Mouse (Mus musculus) stomach, embryonic 14.5 days (tissue): ENCODE data around the gene Pak6. TPM values are rescaled to one million over a fixed set of nuclear protein-coding genes. Genes with fewer than 3 reads are reported as not detected.

Source experiments
- ATAC-seq: fragments of 200-750 bp; cut with Nextera tagmentation; 2 replicates; pipeline ENCODE4 v1.8.0; 2017; ENCODE audit warnings: low read depth, moderate TSS enrichment; ENCODE audit not compliant: insufficient number of reproducible peaks, insufficient read depth, low FRiP score
- H3K27ac ChIP-seq: fragments of 300-500 bp; sonication (generic); 2 replicates; pipeline ENCODE4 v1.5.1; 2014; ENCODE audit warnings: mild to moderate bottlenecking, low read length, moderate library complexity, mixed read lengths
- H3K27me3 ChIP-seq: fragments of 300-500 bp; sonication (generic); 2 replicates; pipeline ENCODE4 v1.6.1; 2014; ENCODE audit warnings: low read length, control low read depth, mixed read lengths; ENCODE audit not compliant: control insufficient read depth, insufficient read depth
- H3K36me3 ChIP-seq: fragments of 300-500 bp; sonication (generic); 2 replicates; pipeline ENCODE4 v1.6.1; 2014; ENCODE audit warnings: mild to moderate bottlenecking, control low read depth, low read length, moderate library complexity, mixed read lengths; ENCODE audit not compliant: control insufficient read depth, insufficient read depth
- H3K4me1 ChIP-seq: fragments of 300-500 bp; sonication (generic); 2 replicates; pipeline ENCODE4 v1.6.1; 2014; ENCODE audit warnings: low read length, control low read depth, mixed read lengths; ENCODE audit not compliant: control insufficient read depth, insufficient read depth
- H3K4me2 ChIP-seq: fragments of 300-500 bp; sonication (generic); replicated peaks from 2 replicates; pipeline ENCODE4 v1.6.1; 2014; ENCODE audit warnings: low read depth, low read length, control low read depth
- H3K4me3 ChIP-seq: fragments of 300-500 bp; sonication (generic); 2 replicates; pipeline ENCODE4 v1.5.1; 2014; ENCODE audit warnings: low read depth, low read length, control low read depth
- H3K9ac ChIP-seq: fragments of 300-500 bp; sonication (generic); replicated peaks from 2 replicates; pipeline ENCODE4 v1.6.1; 2014; ENCODE audit warnings: low read depth, mild to moderate bottlenecking, control low read depth, low read length, moderate library complexity, mixed read lengths
- H3K9me3 ChIP-seq: fragments of 300-500 bp; sonication (generic); 2 replicates; pipeline ENCODE4 v1.6.1; 2016; ENCODE audit warnings: low read depth, low read length, control low read depth; ENCODE audit not compliant: control insufficient read depth
- whole genome bisulfite sequencing: fragments of 180-500 bp; shearing (Covaris S2); extraction: QIAGEN DNeasy Blood & Tissue Kit; methylation state at CpG from one replicate; pipeline ENCODE4 v1.1.7; 2014; 5-methylcytosine and 5-hydroxymethylcytosine counted together
- polyA plus RNA-seq: library from polyadenylated mRNA; unstranded; fragments of >200 nt; fragmentation: Nextera tagmentation; extraction: Ambion mirVana; gene quantifications from 2 replicates; pipeline ENCODE4 v1.2.1, GENCODE M21; 2014

Pak6 gene
- polyA plus RNA-seq, 1 experiment from 2014 or later, result 3.3 TPM

- Histone ChIP-seq H3K4me2 (no peak overlapping the region), H3K9ac (no peak overlapping the region), H3K27me3 (0 out of 2 replicates have a peak, but pooled peaks cover 3% of the 10 kb centered on the region), H3K4me1 (no peaks in the 10 kb centered on the region), H3K9me3 (no peaks in the 10 kb centered on the region), H3K4me3 (no peak overlapping the region), H3K36me3 (no peaks in the 10 kb centered on the region), H3K27ac (no peak overlapping the region)
- no peak for ATAC-seq
- WGBS, result 46% methylated on average over 2 of the region's 2 CpGs
Observed at GRCm38 (mm10) chr2:118669785-118670184, 6.7 kb downstream of the Pak6 start.

- Histone ChIP-seq H3K4me2 (no peak overlapping the region), H3K36me3 (no peaks in the 10 kb centered on the region), H3K27me3 (peaks cover 14% of the 10 kb centered on the region), H3K27ac (no peak overlapping the region), H3K4me3 (no peak overlapping the region), H3K4me1 (peaks cover 5% of the 10 kb centered on the region; the same call in 1 of the 2 replicates), H3K9me3 (no peaks in the 10 kb centered on the region), H3K9ac (no peak overlapping the region)
- WGBS, result 83% methylated on average over 1 of the region's 1 CpGs
- no peak for ATAC-seq
Observed at GRCm38 (mm10) chr2:118671728-118672127, 8.6 kb downstream of the Pak6 start.

GRCm38 (mm10) chr2:118673686-118674465 is 10.8 kb downstream of the Pak6 start:
- 25% methylated on average over 15 of the region's 15 CpGs for WGBS
- ATAC-seq, result no peak
- Histone ChIP-seq H3K9ac (no peak overlapping the region), H3K4me2 (no peak overlapping the region), H3K9me3 (no peaks in the 10 kb centered on the region), H3K36me3 (no peaks in the 10 kb centered on the region), H3K27ac (no peak overlapping the region), H3K4me3 (no peak overlapping the region), H3K4me1 (peaks cover 10% of the 10 kb centered on the region; the same call in 1 of the 2 replicates), H3K27me3 (peaks cover 26% of the 10 kb centered on the region)

GRCm38 (mm10) chr2:118674500-118674899 is 11.4 kb downstream of the Pak6 start:
- Histone ChIP-seq H3K4me1 (peaks cover 10% of the 10 kb centered on the region; the same call in 1 of the 2 replicates), H3K9me3 (no peaks in the 10 kb centered on the region), H3K27me3 (peaks cover 28% of the 10 kb centered on the region), H3K36me3 (no peaks in the 10 kb centered on the region), H3K27ac (no peak overlapping the region), H3K4me3 (no peak overlapping the region), H3K4me2 (no peak overlapping the region), H3K9ac (no peak overlapping the region)
- no peak for ATAC-seq
- WGBS, result 16% methylated on average over 7 of the region's 7 CpGs

GRCm38 (mm10) chr2:118676839-118677741 is 14.0 kb downstream of the Pak6 start:
- no peaks in the 10 kb centered on the region for H3K9me3 ChIP-seq
- peak overlapping the region; percentile 48 for H3K4me3 ChIP-seq
- H3K9ac ChIP-seq, result peak overlapping the region; percentile 0; the same call in 1 of the 2 replicates
- 1% methylated on average over 84 of the region's 89 CpGs for WGBS
- peaks cover 10% of the 10 kb centered on the region; the same call in 1 of the 2 replicates for H3K4me1 ChIP-seq
- H3K4me2 ChIP-seq, result peak overlapping the region; percentile 98
- peaks cover 31% of the 10 kb centered on the region for H3K27me3 ChIP-seq
- peak; percentile 55; the same call in 1 of the 2 replicates for ATAC-seq
- no peaks in the 10 kb centered on the region for H3K36me3 ChIP-seq
- no peak overlapping the region for H3K27ac ChIP-seq

- H3K9me3 ChIP-seq, result no peaks in the 10 kb centered on the region
- H3K9ac ChIP-seq, result no peak overlapping the region
- no peaks in the 10 kb centered on the region for H3K36me3 ChIP-seq
- 17% methylated on average over 4 of the region's 4 CpGs for WGBS
- no peak for ATAC-seq
- H3K4me1 ChIP-seq, result peaks cover 10% of the 10 kb centered on the region; the same call in 1 of the 2 replicates
- peaks cover 31% of the 10 kb centered on the region for H3K27me3 ChIP-seq
- H3K27ac ChIP-seq, result no peak overlapping the region
- H3K4me2 ChIP-seq, result peak overlapping the region; percentile 98
- peak overlapping the region; percentile 48 for H3K4me3 ChIP-seq
Observed at GRCm38 (mm10) chr2:118677817-118678216, 14.7 kb downstream of the Pak6 start.

- 72% methylated on average over 3 of the region's 3 CpGs for WGBS
- Histone ChIP-seq H3K36me3 (no peaks in the 10 kb centered on the region), H3K4me2 (no peak overlapping the region), H3K4me1 (peaks cover 10% of the 10 kb centered on the region; the same call in 1 of the 2 replicates), H3K27ac (no peak overlapping the region), H3K27me3 (peaks cover 28% of the 10 kb centered on the region), H3K9ac (no peak overlapping the region), H3K4me3 (no peak overlapping the region), H3K9me3 (no peaks in the 10 kb centered on the region)
- ATAC-seq, result no peak
Observed at GRCm38 (mm10) chr2:118679577-118679976, 16.5 kb downstream of the Pak6 start.

GRCm38 (mm10) chr2:118680926-118681325 is 17.8 kb downstream of the Pak6 start:
- 91% methylated on average over 6 of the region's 6 CpGs for WGBS
- H3K27me3 ChIP-seq, result peaks cover 24% of the 10 kb centered on the region
- peaks cover 10% of the 10 kb centered on the region; the same call in 1 of the 2 replicates for H3K4me1 ChIP-seq
- H3K36me3 ChIP-seq, result no peaks in the 10 kb centered on the region
- H3K4me3 ChIP-seq, result no peak overlapping the region
- H3K9me3 ChIP-seq, result no peaks in the 10 kb centered on the region
- H3K27ac ChIP-seq, result no peak overlapping the region
- no peak for ATAC-seq
- H3K4me2 ChIP-seq, result no peak overlapping the region
- H3K9ac ChIP-seq, result no peak overlapping the region
